Mouse (Mus musculus) A20 (cell line): ENCODE measurements around the gene Baz2b.
A peak's percentile ranks its signal among the peaks of the same experiment; 100 is the strongest.

Source experiments
- DNase-seq: peaks from one replicate; pipeline ENCODE4 v3.0.0-alpha.2; 2011; ENCODE audit warnings: low read depth, low spot score

Baz2b gene

GRCm38 (mm10) chr2:60003665-60004045 is 206.0 kb downstream of the Baz2b start:
- DNase-seq = no peak

- no peak for DNase-seq
Measured at GRCm38 (mm10) chr2:60003038-60003664, 206.5 kb downstream of the Baz2b start.

GRCm38 (mm10) chr2:60000268-60000667 is 209.4 kb downstream of the Baz2b start:
- no peak for DNase-seq

GRCm38 (mm10) chr2:59997479-59998228 is 212.0 kb downstream of the Baz2b start:
- DNase-seq = no peak

GRCm38 (mm10) chr2:59996911-59997310 is 212.7 kb downstream of the Baz2b start:
- DNase-seq = no peak

- no peak for DNase-seq
Measured at GRCm38 (mm10) chr2:59993190-59993535, 216.5 kb downstream of the Baz2b start.

GRCm38 (mm10) chr2:59992488-59993189 is 217.0 kb downstream of the Baz2b start:
- DNase-seq = no peak

- no peak for DNase-seq
Measured at GRCm38 (mm10) chr2:59991775-59992174, 217.9 kb downstream of the Baz2b start.

- no peak for DNase-seq
Measured at GRCm38 (mm10) chr2:59987521-59987920, 222.1 kb downstream of the Baz2b start.

DNA sequence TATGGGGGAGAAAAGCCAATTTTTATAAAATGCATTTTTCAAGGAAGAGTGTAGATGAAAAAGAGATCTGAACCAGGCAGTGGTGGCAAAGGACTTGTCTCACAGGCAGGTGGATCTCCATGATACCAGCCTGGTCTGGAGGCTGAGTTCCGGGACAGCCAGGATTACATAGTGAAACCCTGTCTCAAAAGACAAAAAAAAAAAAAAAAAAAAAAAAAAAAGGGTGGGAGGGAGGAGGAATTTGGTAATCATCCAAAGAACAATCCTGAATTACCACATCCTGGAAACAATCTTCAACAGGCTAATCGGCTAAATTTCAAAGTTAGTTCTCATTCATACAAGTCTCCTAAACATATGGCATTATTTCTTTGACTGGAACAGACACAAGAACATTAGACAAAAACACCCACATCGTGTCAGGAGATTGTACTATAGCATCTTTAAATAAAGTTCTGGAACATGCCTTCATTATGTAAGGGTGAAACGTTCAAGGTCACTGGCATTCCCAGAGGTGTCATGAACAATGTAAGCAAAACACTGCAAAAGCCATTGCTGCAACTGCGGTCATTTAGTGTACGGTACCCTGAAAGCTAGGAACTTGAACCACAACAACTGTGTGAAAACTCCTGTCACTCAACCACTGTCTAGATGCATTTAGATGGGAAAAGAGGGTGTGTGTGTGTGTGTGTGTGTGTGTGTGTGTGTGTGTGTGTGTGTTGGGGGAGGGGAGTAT is 230.0 kb downstream of the Baz2b start:
- no peak for DNase-seq

DNA sequence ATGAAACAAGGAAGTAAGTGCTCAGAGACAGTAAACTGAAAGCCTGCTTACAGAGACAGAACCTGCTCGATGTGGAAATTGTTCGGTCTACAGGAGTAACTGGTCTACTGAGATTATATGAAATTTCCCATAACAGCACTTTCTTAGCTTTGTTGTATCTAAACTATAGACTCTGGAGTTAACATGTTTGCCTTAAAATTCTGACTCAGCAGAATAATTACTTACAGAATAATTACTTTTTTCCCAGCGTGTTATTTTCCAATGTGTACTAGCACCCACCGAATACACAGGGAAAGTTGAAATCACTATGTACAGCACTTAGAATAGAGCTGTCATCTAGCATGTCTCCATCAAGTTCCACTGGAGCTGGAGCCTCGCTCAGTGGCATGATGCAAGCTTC is 233.0 kb downstream of the Baz2b start:
- no peak for DNase-seq

DNA sequence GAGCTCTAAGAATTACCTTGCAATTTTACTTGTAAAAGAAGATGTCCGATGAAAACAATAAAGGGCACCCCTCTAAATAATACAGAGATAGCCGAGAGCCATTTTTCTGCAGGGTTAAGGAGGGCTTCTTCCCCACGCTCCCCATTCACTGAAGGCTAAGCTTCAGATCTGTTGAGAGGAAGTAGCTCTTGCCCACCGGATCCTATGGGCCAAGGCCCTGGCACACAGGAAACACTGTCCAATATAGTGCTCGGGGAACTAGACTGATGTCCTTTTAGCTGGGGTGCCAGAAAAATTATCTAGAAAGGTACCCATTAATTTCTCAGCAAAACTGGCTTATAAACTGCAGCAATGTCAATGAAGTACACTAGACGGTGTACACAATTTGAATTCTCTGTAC is 233.9 kb downstream of the Baz2b start:
- DNase-seq = peak; percentile 35

DNA sequence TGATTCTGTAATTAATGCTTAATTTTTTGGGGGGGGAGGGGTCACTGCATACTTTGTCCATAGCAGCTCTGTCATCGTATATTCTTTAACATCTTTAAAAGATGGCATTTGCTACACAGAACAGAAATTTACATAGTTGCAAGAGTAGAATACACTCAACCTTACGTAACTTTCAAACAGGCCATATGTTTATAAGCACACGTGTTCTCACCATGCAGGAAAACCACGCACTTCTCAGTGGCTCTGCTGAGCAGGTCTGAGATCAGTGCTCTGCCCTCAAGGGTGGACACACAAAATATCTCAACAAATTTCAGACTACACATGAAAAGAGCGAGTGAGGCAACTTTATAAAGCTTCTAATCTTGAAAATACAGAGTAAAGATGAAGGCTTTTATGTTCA is 235.7 kb downstream of the Baz2b start:
- DNase-seq = no peak

- DNase-seq = no peak
Measured at GRCm38 (mm10) chr2:59973104-59973641, 236.5 kb downstream of the Baz2b start.

- no peak for DNase-seq
Measured at GRCm38 (mm10) chr2:59970511-59970910, 239.1 kb downstream of the Baz2b start.

DNA sequence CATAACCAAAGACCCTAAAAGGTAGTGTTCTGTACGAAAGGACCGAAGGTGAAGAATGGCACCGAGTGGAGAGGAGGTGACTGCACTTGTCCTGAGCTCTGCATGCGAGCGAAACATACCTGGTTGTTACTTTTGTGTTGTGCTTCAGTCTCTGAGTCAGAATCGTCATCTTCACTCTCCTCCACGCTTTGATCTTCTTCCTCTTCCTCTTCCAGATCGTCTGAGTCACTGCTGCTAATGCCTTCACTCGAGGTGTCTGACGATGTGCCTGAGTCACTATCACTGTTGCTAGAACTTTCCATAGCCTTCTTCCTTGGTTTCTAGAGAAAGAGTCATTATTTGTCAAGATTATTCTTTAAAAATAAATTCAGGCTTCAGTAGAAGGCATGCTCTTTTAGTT is 240.5 kb downstream of the Baz2b start:
- DNase-seq = peak; percentile 82

DNA sequence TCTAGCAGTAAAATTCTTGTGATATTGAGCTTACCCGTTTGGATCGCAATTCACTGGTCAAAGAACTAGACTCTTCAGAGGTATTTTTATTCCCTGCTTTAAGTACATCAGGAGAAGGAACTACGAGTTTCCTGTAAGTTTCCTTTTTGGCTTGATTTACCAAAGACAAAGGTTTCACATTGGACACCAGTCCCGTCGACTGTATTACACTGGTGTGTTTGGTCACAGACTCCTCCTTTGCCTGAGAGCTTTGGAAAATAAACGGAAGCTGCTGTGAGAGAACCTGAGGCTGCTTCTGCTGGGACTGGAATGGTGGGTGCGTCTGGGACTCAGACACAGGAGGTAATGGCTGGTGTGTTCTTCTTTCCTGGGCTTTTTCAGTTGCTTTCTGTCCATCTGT is 241.0 kb downstream of the Baz2b start:
- peak; percentile 76 for DNase-seq

GRCm38 (mm10) chr2:59966454-59966853 is 243.2 kb downstream of the Baz2b start:
- no peak for DNase-seq

GRCm38 (mm10) chr2:59963011-59963410 is 246.6 kb downstream of the Baz2b start:
- DNase-seq = peak; percentile 83

GRCm38 (mm10) chr2:59962579-59962978 is 247.1 kb downstream of the Baz2b start:
- DNase-seq = no peak

DNA sequence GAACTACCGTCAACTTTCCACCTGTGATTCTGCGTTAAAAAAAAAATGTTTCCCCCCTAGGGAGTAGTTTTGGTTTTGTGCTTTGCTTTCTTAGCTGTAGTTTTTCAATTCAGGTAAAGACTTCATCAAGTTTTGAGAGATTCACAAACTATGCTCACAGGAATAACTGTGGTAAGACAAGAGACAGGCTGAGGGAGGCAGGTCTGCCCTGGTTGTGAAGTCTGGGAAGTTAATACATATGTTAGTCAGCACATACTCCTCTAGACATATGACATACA is 249.2 kb downstream of the Baz2b start:
- DNase-seq = no peak
